Comparison of ENCODE assay signal across 18 mouse cellular contexts in genomic region chr17:6798392-6799061, GRCm38 (mm10). TPM values are rescaled to one million over a fixed set of nuclear protein-coding genes. Genes with fewer than 3 reads are reported as not detected.
DNase-seq lines count a peak whose midpoint lies in the region; ATAC-seq lines count a peak whose summit lies in the region.
"Had no signal": no experiment of that assay in that cellular context is flagged by ENCODE, and none has a peak within 500 bp of the region (broad histone marks: within the 10 kb centered on the region; RNA-seq: fewer than 3 reads in every experiment).

No protein-coding gene starts in this region.

- WGBS in liver, embryonic 15.5 days (ENCODE audit: insufficient replicate concordance): 55% methylated on average over 12 of the region's 12 CpGs
- WGBS in limb, embryonic 10.5 days: 84% methylated on average over 12 of the region's 12 CpGs

- peaks cover 28% of the 10 kb centered on the region for H3K4me1 ChIP-seq in liver, embryonic 15.5 days (replicated peaks)
- peaks cover 11% of the 10 kb centered on the region; the same call in 1 of the 2 replicates for H3K4me1 ChIP-seq in limb, embryonic 10.5 days

- peak; percentile 25; the same call in 1 of the 2 replicates for ATAC-seq in liver, embryonic 15.5 days (ENCODE audit: insufficient read depth)
- ATAC-seq: forebrain, embryonic 16.5 days had no signal

- H3K27me3 ChIP-seq in liver, embryonic 15.5 days: peaks cover 11% of the 10 kb centered on the region; the same call in 1 of the 2 replicates
- no peaks in the 10 kb centered on the region for H3K27me3 ChIP-seq in limb, embryonic 10.5 days (ENCODE audit: low read depth, poor library complexity, severe bottlenecking)
- H3K27me3 ChIP-seq: embryonic facial prominence, embryonic 12.5 days; heart, embryonic 15.5 days; kidney, embryonic 15.5 days; neural tube, embryonic 13.5 days had no signal

- no peak overlapping the region for H3K9ac ChIP-seq in liver, embryonic 15.5 days
- H3K9ac ChIP-seq: embryonic facial prominence, embryonic 12.5 days; heart, embryonic 15.5 days; kidney, embryonic 15.5 days; neural tube, embryonic 13.5 days had no signal

- no peaks in the 10 kb centered on the region for H3K36me3 ChIP-seq in liver, embryonic 15.5 days (replicated peaks)
- H3K36me3 ChIP-seq in limb, embryonic 10.5 days: no peaks in the 10 kb centered on the region
- H3K36me3 ChIP-seq: embryonic facial prominence, embryonic 12.5 days; heart, embryonic 15.5 days; hindbrain, embryonic 10.5 days; kidney, embryonic 15.5 days had no signal

- H3K4me2 ChIP-seq in liver, embryonic 15.5 days: peak overlapping the region; percentile 33; the same call in 1 of the 2 replicates
- H3K4me2 ChIP-seq: embryonic facial prominence, embryonic 12.5 days; heart, embryonic 15.5 days; kidney, embryonic 15.5 days; midbrain, embryonic 11.5 days; neural tube, embryonic 13.5 days had no signal

- H3K4me3 ChIP-seq in liver, embryonic 15.5 days (replicated peaks): no peak overlapping the region
- no peak overlapping the region for H3K4me3 ChIP-seq in limb, embryonic 10.5 days
- H3K4me3 ChIP-seq: embryonic facial prominence, embryonic 12.5 days; heart, embryonic 15.5 days; hindbrain, embryonic 10.5 days; kidney, embryonic 15.5 days; neural tube, embryonic 13.5 days had no signal

- H3K9me3 ChIP-seq in liver, embryonic 15.5 days (replicated peaks): 0 out of 2 replicates have a peak, but pooled peaks cover 7% of the 10 kb centered on the region
- no peaks in the 10 kb centered on the region for H3K9me3 ChIP-seq in limb, embryonic 10.5 days (replicated peaks)
- H3K9me3 ChIP-seq: embryonic facial prominence, embryonic 12.5 days; heart, embryonic 15.5 days; kidney, embryonic 15.5 days; neural tube, embryonic 13.5 days had no signal

- H3K27ac ChIP-seq in liver, embryonic 15.5 days (replicated peaks): no peak overlapping the region
- no peak overlapping the region for H3K27ac ChIP-seq in limb, embryonic 10.5 days
- H3K27ac ChIP-seq: embryonic facial prominence, embryonic 12.5 days; heart, embryonic 15.5 days; hindbrain, embryonic 10.5 days; kidney, embryonic 15.5 days; neural tube, embryonic 13.5 days had no signal

- DNase-seq in testis, postnatal 10 days (ENCODE audit: low spot score): peak; percentile 37
- no peak for DNase-seq in testis, postnatal 14 days (ENCODE audit: low spot score)
- peak; percentile 58 for DNase-seq in lung, postnatal 10 days
- DNase-seq in limb, embryonic 10.5 days (ENCODE audit: low spot score): no peak
- DNase-seq in spleen, adult 12 weeks (ENCODE audit: low spot score): no peak
- DNase-seq in embryo, embryonic 10.5 days (ENCODE audit: low spot score): no peak
- DNase-seq: adrenal gland, postnatal 25 days; cerebellum, adult 18-20 months; right cerebral cortex, postnatal 25 days; thymus, adult 2 months had no signal

RNA-seq across cellular contexts. Expression of gene Ezr, which starts 15.9 kb away (rescaled TPM):
- 48.3 and 49.4 TPM in 2 replicates for polyA plus RNA-seq in liver, embryonic 15.5 days (2015; fragmentation: Nextera tagmentation; extraction: Ambion mirVana)
- polyA plus RNA-seq in limb, embryonic 10.5 days (2016; fragmentation: Nextera tagmentation; extraction: Ambion mirVana): 24.8 and 26.2 TPM in 2 replicates

Comparison
In these comparisons a context has a peak if more than half of its experiments do, and no peak if none do; other contexts are left out.
1. DNase-seq: peak in testis, postnatal 10 days (single experiment) and lung, postnatal 10 days (single experiment); none in testis, postnatal 14 days (single experiment), limb, embryonic 10.5 days (single experiment), spleen, adult 12 weeks (single experiment) and embryo, embryonic 10.5 days (single experiment).